Mouse (Mus musculus): Measurements from ENCODE around the gene Rnf19b. TPM values are rescaled to one million over a fixed set of nuclear protein-coding genes. Genes with fewer than 3 reads are reported as not detected.

Rnf19b gene
- polyA plus RNA-seq, 1 experiment from 2014 or later = 7.2 TPM

Other genes with a start within 250 kb of the Rnf19b start
- gene Trim62, start 174.7 kb upstream of the Rnf19b start, polyA plus RNA-seq (2014; fragmentation: Nextera tagmentation; extraction: Ambion mirVana) = 3.0 and 4.3 TPM in 2 replicates
- 4.6 and 5.8 TPM in 2 replicates for gene Azin2, start 95.8 kb upstream of the Rnf19b start, polyA plus RNA-seq (2014; fragmentation: Nextera tagmentation; extraction: Ambion mirVana)
- 235 and 256 TPM in 2 replicates for gene Ak2, start 66.3 kb upstream of the Rnf19b start, polyA plus RNA-seq (2014; fragmentation: Nextera tagmentation; extraction: Ambion mirVana)
- gene Tmem54, start 47.3 kb downstream of the Rnf19b start, polyA plus RNA-seq (2014; fragmentation: Nextera tagmentation; extraction: Ambion mirVana) = 2.3 and 3.3 TPM in 2 replicates
- 3.1 and 4.4 TPM in 2 replicates for gene Hpca, start 63.8 kb downstream of the Rnf19b start, polyA plus RNA-seq (2014; fragmentation: Nextera tagmentation; extraction: Ambion mirVana)
- 1.8 and 2.0 TPM in 2 replicates for gene Fndc5, start 78.7 kb downstream of the Rnf19b start, polyA plus RNA-seq (2014; fragmentation: Nextera tagmentation; extraction: Ambion mirVana)
- 17.2 and 18.9 TPM in 2 replicates for gene S100pbp, start 131.5 kb downstream of the Rnf19b start, polyA plus RNA-seq (2014; fragmentation: Nextera tagmentation; extraction: Ambion mirVana)
- gene Yars, start 131.5 kb downstream of the Rnf19b start, polyA plus RNA-seq (2014; fragmentation: Nextera tagmentation; extraction: Ambion mirVana) = 129 TPM in 2 replicates
- gene C77080, start 203.1 kb downstream of the Rnf19b start, polyA plus RNA-seq (2014; fragmentation: Nextera tagmentation; extraction: Ambion mirVana) = 1.2 and 1.6 TPM in 2 replicates
- gene Sync, start 229.3 kb downstream of the Rnf19b start, polyA plus RNA-seq (2014; fragmentation: Nextera tagmentation; extraction: Ambion mirVana) = 0.36 and 0.40 TPM in 2 replicates